Mouse (Mus musculus) midbrain, embryonic 13.5 days (tissue): ENCODE measurements around the gene Gadd45g. TPM values are rescaled to one million over a fixed set of nuclear protein-coding genes. Genes with fewer than 3 reads are reported as not detected.
A peak's percentile ranks its signal among the peaks of the same experiment; 100 is the strongest.
"Not testable (repeated sequence)": the region's sequence is repeated elsewhere in the genome, so short reads cannot be mapped to it uniquely, and the experiment has no call there.

Source experiments
- ATAC-seq: fragments of 200-750 bp; cut with Nextera tagmentation; 2 replicates; pipeline ENCODE4 v1.8.0; 2017; ENCODE audit warnings: mild to moderate bottlenecking, moderate TSS enrichment, moderate library complexity
- H3K27ac ChIP-seq: fragments of 300-500 bp; sonication (generic); 2 replicates; pipeline ENCODE4 v1.5.1; 2015; ENCODE audit warnings: inconsistent platforms, mild to moderate bottlenecking, moderate library complexity
- H3K27me3 ChIP-seq: fragments of 300-500 bp; sonication (generic); 2 replicates; pipeline ENCODE4 v1.6.1; 2015; ENCODE audit warnings: mild to moderate bottlenecking, inconsistent platforms
- H3K36me3 ChIP-seq: fragments of 300-500 bp; sonication (generic); 2 replicates; pipeline ENCODE4 v1.6.1; 2015; ENCODE audit warnings: mild to moderate bottlenecking, inconsistent platforms
- H3K4me1 ChIP-seq: fragments of 300-500 bp; sonication (generic); replicated peaks from 2 replicates; pipeline ENCODE4 v1.6.1; 2015; ENCODE audit warnings: inconsistent platforms
- H3K4me2 ChIP-seq: fragments of 300-500 bp; sonication (generic); replicated peaks from 2 replicates; pipeline ENCODE4 v1.6.1; 2015; ENCODE audit warnings: moderate library complexity, mild to moderate bottlenecking, inconsistent platforms
- H3K4me3 ChIP-seq: fragments of 300-500 bp; sonication (generic); replicated peaks from 2 replicates; pipeline ENCODE4 v1.5.1; 2015; ENCODE audit warnings: mild to moderate bottlenecking, inconsistent platforms
- H3K9ac ChIP-seq: fragments of 300-500 bp; sonication (generic); replicated peaks from 2 replicates; pipeline ENCODE4 v1.6.1; 2015; ENCODE audit warnings: mild to moderate bottlenecking, inconsistent platforms
- H3K9me3 ChIP-seq: fragments of 300-500 bp; sonication (generic); 2 replicates; pipeline ENCODE4 v1.6.1; 2016; ENCODE audit warnings: mild to moderate bottlenecking, inconsistent platforms
- WGBS: fragments of 180-500 bp; shearing (Covaris S2); methylation state at CpG from one replicate; pipeline ENCODE4 v1.1.7; 2015; 5-methylcytosine and 5-hydroxymethylcytosine counted together
- polyA plus RNA-seq: library from polyadenylated mRNA; unstranded; fragments of >200 nt; fragmentation: Nextera tagmentation; extraction: Ambion mirVana; gene quantifications from 2 replicates; pipeline ENCODE4 v1.2.1, GENCODE M21; 2015

Gene Gadd45g
- polyA plus RNA-seq, 1 experiment from 2014 or later, result 222 TPM

- H3K4me1 ChIP-seq, H3K27ac ChIP-seq, H3K4me3 ChIP-seq, H3K9ac ChIP-seq, H3K4me2 ChIP-seq, H3K36me3 ChIP-seq, ATAC-seq, H3K9me3 ChIP-seq: not testable (repeated sequence)
- peaks cover 44% of the 10 kb centered on the region for H3K27me3 ChIP-seq
- WGBS, result 85% methylated on average over 4 of the region's 4 CpGs
These were observed 11.3 kb upstream of the Gadd45g start for GRCm38 (mm10) chr13:51835208-51835607.

GRCm38 (mm10) chr13:51837402-51837801 is 9.1 kb upstream of the Gadd45g start:
- H3K9ac ChIP-seq, result no peak overlapping the region
- H3K27ac ChIP-seq, result no peak overlapping the region
- H3K4me3 ChIP-seq, result no peak overlapping the region
- no peak overlapping the region for H3K4me2 ChIP-seq
- no peak for ATAC-seq
- 65% methylated on average over 5 of the region's 5 CpGs for WGBS
- H3K4me1 ChIP-seq, result peaks cover 23% of the 10 kb centered on the region
- H3K36me3 ChIP-seq, result no peaks in the 10 kb centered on the region
- peaks cover 66% of the 10 kb centered on the region for H3K27me3 ChIP-seq
- no peaks in the 10 kb centered on the region for H3K9me3 ChIP-seq

- no peak overlapping the region for H3K27ac ChIP-seq
- H3K4me3 ChIP-seq, result no peak overlapping the region
- no peak for ATAC-seq
- H3K9me3 ChIP-seq, result no peaks in the 10 kb centered on the region
- peaks cover 85% of the 10 kb centered on the region for H3K27me3 ChIP-seq
- H3K4me1 ChIP-seq, result peaks cover 29% of the 10 kb centered on the region
- no peak overlapping the region for H3K4me2 ChIP-seq
- no peaks in the 10 kb centered on the region for H3K36me3 ChIP-seq
- H3K9ac ChIP-seq, result no peak overlapping the region
- WGBS, result 22% methylated on average over 8 of the region's 8 CpGs
These were observed 7.0 kb upstream of the Gadd45g start for GRCm38 (mm10) chr13:51839250-51840026.

- no peak overlapping the region for H3K9ac ChIP-seq
- no peak overlapping the region for H3K4me2 ChIP-seq
- no peaks in the 10 kb centered on the region for H3K36me3 ChIP-seq
- peaks cover 80% of the 10 kb centered on the region for H3K27me3 ChIP-seq
- no peak overlapping the region for H3K27ac ChIP-seq
- no peak for ATAC-seq
- H3K4me3 ChIP-seq, result no peak overlapping the region
- 38% methylated on average over 6 of the region's 6 CpGs for WGBS
- peaks cover 39% of the 10 kb centered on the region for H3K4me1 ChIP-seq
- H3K9me3 ChIP-seq, result no peaks in the 10 kb centered on the region
These were observed 5.8 kb upstream of the Gadd45g start for GRCm38 (mm10) chr13:51840702-51841101.

- Histone ChIP-seq H3K4me1 (peaks cover 43% of the 10 kb centered on the region), H3K27ac (peak overlapping the region; percentile 51), H3K27me3 (peaks cover 76% of the 10 kb centered on the region), H3K4me3 (no peak overlapping the region), H3K4me2 (peak overlapping the region; percentile 28), H3K9ac (peak overlapping the region; percentile 10; the same call in 1 of the 2 replicates), H3K9me3 (no peaks in the 10 kb centered on the region), H3K36me3 (no peaks in the 10 kb centered on the region)
- no peak for ATAC-seq
- WGBS, result 4% methylated on average over 12 of the region's 12 CpGs
These were observed 4.8 kb upstream of the Gadd45g start for GRCm38 (mm10) chr13:51841541-51842115.

- H3K27ac ChIP-seq, result peak overlapping the region; percentile 51; the same call in 1 of the 2 replicates
- H3K36me3 ChIP-seq, result no peaks in the 10 kb centered on the region
- no peaks in the 10 kb centered on the region for H3K9me3 ChIP-seq
- WGBS, result 2% methylated on average over 5 of the region's 5 CpGs
- ATAC-seq, result no peak
- H3K4me2 ChIP-seq, result peak overlapping the region; percentile 28
- H3K27me3 ChIP-seq, result peaks cover 70% of the 10 kb centered on the region
- no peak overlapping the region for H3K4me3 ChIP-seq
- peak overlapping the region; percentile 7; the same call in 1 of the 2 replicates for H3K9ac ChIP-seq
- peaks cover 49% of the 10 kb centered on the region for H3K4me1 ChIP-seq
These were observed 4.3 kb upstream of the Gadd45g start for GRCm38 (mm10) chr13:51842191-51842590.

- Histone ChIP-seq H3K27ac (no peak overlapping the region), H3K4me1 (peaks cover 55% of the 10 kb centered on the region), H3K4me2 (peak overlapping the region; percentile 25; the same call in 1 of the 2 replicates), H3K27me3 (peaks cover 66% of the 10 kb centered on the region), H3K9ac (peak overlapping the region; percentile 7; the same call in 1 of the 2 replicates), H3K4me3 (no peak overlapping the region), H3K36me3 (no peaks in the 10 kb centered on the region), H3K9me3 (no peaks in the 10 kb centered on the region)
- no peak for ATAC-seq
- 4% methylated on average over 12 of the region's 12 CpGs for WGBS
These were observed 3.7 kb upstream of the Gadd45g start for GRCm38 (mm10) chr13:51842773-51843172.

- H3K36me3 ChIP-seq, result no peaks in the 10 kb centered on the region
- no peak overlapping the region for H3K4me3 ChIP-seq
- ATAC-seq, result no peak
- H3K9me3 ChIP-seq, result no peaks in the 10 kb centered on the region
- WGBS, result 65% methylated on average over 4 of the region's 4 CpGs
- H3K27me3 ChIP-seq, result peaks cover 60% of the 10 kb centered on the region
- peaks cover 60% of the 10 kb centered on the region for H3K4me1 ChIP-seq
- no peak overlapping the region for H3K9ac ChIP-seq
- no peak overlapping the region for H3K27ac ChIP-seq
- no peak overlapping the region for H3K4me2 ChIP-seq
These were observed 3.2 kb upstream of the Gadd45g start for GRCm38 (mm10) chr13:51843298-51843697.

GRCm38 (mm10) chr13:51844118-51844517 is 2.4 kb upstream of the Gadd45g start:
- 87% methylated on average over 10 of the region's 10 CpGs for WGBS
- Histone ChIP-seq H3K9ac (no peak overlapping the region), H3K4me3 (no peak overlapping the region), H3K4me1 (peaks cover 68% of the 10 kb centered on the region), H3K27me3 (peaks cover 52% of the 10 kb centered on the region), H3K4me2 (no peak overlapping the region), H3K27ac (no peak overlapping the region), H3K36me3 (no peaks in the 10 kb centered on the region), H3K9me3 (no peaks in the 10 kb centered on the region)
- no peak for ATAC-seq

- H3K4me3 ChIP-seq, result no peak overlapping the region
- no peak for ATAC-seq
- H3K27me3 ChIP-seq, result peaks cover 47% of the 10 kb centered on the region
- no peak overlapping the region for H3K4me2 ChIP-seq
- 16% methylated on average over 10 of the region's 10 CpGs for WGBS
- no peaks in the 10 kb centered on the region for H3K9me3 ChIP-seq
- peaks cover 73% of the 10 kb centered on the region for H3K4me1 ChIP-seq
- H3K9ac ChIP-seq, result no peak overlapping the region
- no peaks in the 10 kb centered on the region for H3K36me3 ChIP-seq
- H3K27ac ChIP-seq, result no peak overlapping the region
These were observed 1.8 kb upstream of the Gadd45g start for GRCm38 (mm10) chr13:51844661-51845060.

- Histone ChIP-seq H3K9me3 (no peaks in the 10 kb centered on the region), H3K4me3 (peak overlapping the region; percentile 65), H3K9ac (peak overlapping the region; percentile 62), H3K4me1 (peaks cover 78% of the 10 kb centered on the region), H3K36me3 (no peaks in the 10 kb centered on the region), H3K27me3 (peaks cover 47% of the 10 kb centered on the region), H3K27ac (peak overlapping the region; percentile 93), H3K4me2 (peak overlapping the region; percentile 87)
- ATAC-seq, result no peak
- WGBS, result 6% methylated on average over 10 of the region's 10 CpGs
These were observed 1.4 kb upstream of the Gadd45g start for GRCm38 (mm10) chr13:51845072-51845471.

GRCm38 (mm10) chr13:51845591-51846191 is 787 bp upstream of the Gadd45g start:
- H3K4me1 ChIP-seq, result peaks cover 80% of the 10 kb centered on the region
- no peaks in the 10 kb centered on the region for H3K36me3 ChIP-seq
- peak overlapping the region; percentile 87 for H3K4me2 ChIP-seq
- peaks cover 47% of the 10 kb centered on the region for H3K27me3 ChIP-seq
- H3K27ac ChIP-seq, result peak overlapping the region; percentile 93
- peak; percentile 72 for ATAC-seq
- H3K4me3 ChIP-seq, result peak overlapping the region; percentile 65
- no peaks in the 10 kb centered on the region for H3K9me3 ChIP-seq
- H3K9ac ChIP-seq, result peak overlapping the region; percentile 62
- under 1% methylated on average over 41 of the region's 45 CpGs for WGBS
